Mouse (Mus musculus): ENCODE results near the gene Mrpl23. TPM values are rescaled to one million over a fixed set of nuclear protein-coding genes. Genes with fewer than 3 reads are reported as not detected.

The Mrpl23 gene
- polyA plus RNA-seq, 1 experiment from 2014 or later, result 21.6 TPM

- no peak overlapping the region for H3K4me3 ChIP-seq (replicated peaks; ENCODE audit: low read length)
- no peaks in the 10 kb centered on the region for H3K9me3 ChIP-seq (ENCODE audit: control insufficient read depth, low read length)
- no peak for DNase-seq (ENCODE audit: low spot score)
- no peak overlapping the region for H3K9ac ChIP-seq
- H3K36me3 ChIP-seq (replicated peaks; ENCODE audit: control insufficient read depth, insufficient read depth), result no peaks in the 10 kb centered on the region
- no peak overlapping the region for H3K27ac ChIP-seq
- peaks cover 19% of the 10 kb centered on the region; the same call in 1 of the 2 replicates for H3K4me1 ChIP-seq (replicated peaks; ENCODE audit: control insufficient read depth, insufficient read depth, low read length)
- 62% methylated on average over 11 of the region's 11 CpGs for WGBS
- H3K4me2 ChIP-seq (replicated peaks), result no peak overlapping the region
- no peaks in the 10 kb centered on the region for H3K27me3 ChIP-seq (ENCODE audit: control insufficient read depth, insufficient read depth, low read length)
- no peak for ATAC-seq (ENCODE audit: low FRiP score)
These were observed 32.6 kb downstream of the Mrpl23 start for GRCm38 (mm10) chr7:142564955-142565643.

GRCm38 (mm10) chr7:142566512-142566911 lies 34.0 kb downstream of the Mrpl23 start:
- 83% methylated on average over 9 of the region's 9 CpGs for WGBS
- H3K9me3 ChIP-seq (ENCODE audit: control insufficient read depth, low read length), result no peaks in the 10 kb centered on the region

DNA sequence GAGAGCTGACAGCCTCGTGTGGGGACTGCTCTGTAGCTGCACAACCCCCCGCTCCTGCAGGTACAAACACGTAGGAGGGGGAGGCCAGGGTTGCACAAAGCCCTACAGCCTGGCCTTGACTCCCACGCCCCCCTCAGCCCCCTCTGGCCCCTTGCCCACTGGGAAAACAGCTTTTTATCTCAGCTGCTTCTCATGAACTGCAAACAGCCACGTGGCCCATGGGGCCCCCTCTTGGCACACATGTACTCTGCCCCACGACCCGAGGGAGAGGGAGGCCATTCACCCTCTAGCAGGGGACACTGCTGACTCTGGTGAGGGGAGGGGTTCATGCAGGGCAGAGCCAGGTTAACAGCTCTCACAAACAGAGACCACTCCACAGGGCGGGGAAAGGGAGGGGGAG lies 36.5 kb downstream of the Mrpl23 start:
- Histone ChIP-seq H3K36me3 (replicated peaks; ENCODE audit: control insufficient read depth, insufficient read depth) (no peaks in the 10 kb centered on the region), H3K9me3 (ENCODE audit: control insufficient read depth, low read length) (no peaks in the 10 kb centered on the region), H3K27ac (no peak overlapping the region), H3K4me3 (replicated peaks; ENCODE audit: low read length) (no peak overlapping the region), H3K4me1 (replicated peaks; ENCODE audit: control insufficient read depth, insufficient read depth, low read length) (0 out of 2 replicates have a peak, but pooled peaks cover 4% of the 10 kb centered on the region), H3K9ac (no peak overlapping the region), H3K4me2 (replicated peaks) (no peak overlapping the region), H3K27me3 (ENCODE audit: control insufficient read depth, insufficient read depth, low read length) (no peaks in the 10 kb centered on the region)
- DNase-seq (ENCODE audit: low spot score), result no peak
- no peak for ATAC-seq (ENCODE audit: low FRiP score)
- WGBS, result 40% methylated on average over 8 of the region's 8 CpGs

More at GRCm38 (mm10) chr7:142566512-142566911, 34.0 kb downstream of the Mrpl23 start:
- ATAC-seq (ENCODE audit: low FRiP score) (no peak), DNase-seq (ENCODE audit: low spot score) (no peak)
- no peak overlapping the region for H3K4me3 ChIP-seq (replicated peaks; ENCODE audit: low read length)
- H3K4me2 ChIP-seq (replicated peaks), result no peak overlapping the region
- H3K27ac ChIP-seq, result no peak overlapping the region
- H3K4me1 ChIP-seq (replicated peaks; ENCODE audit: control insufficient read depth, insufficient read depth, low read length), result peaks cover 16% of the 10 kb centered on the region; the same call in 1 of the 2 replicates
- no peak overlapping the region for H3K9ac ChIP-seq
- no peaks in the 10 kb centered on the region for H3K36me3 ChIP-seq (replicated peaks; ENCODE audit: control insufficient read depth, insufficient read depth)
- no peaks in the 10 kb centered on the region for H3K27me3 ChIP-seq (ENCODE audit: control insufficient read depth, insufficient read depth, low read length)

- 83% methylated on average over 9 of the region's 9 CpGs for WGBS
These were observed 38.1 kb downstream of the Mrpl23 start for GRCm38 (mm10) chr7:142570565-142570964.

DNA sequence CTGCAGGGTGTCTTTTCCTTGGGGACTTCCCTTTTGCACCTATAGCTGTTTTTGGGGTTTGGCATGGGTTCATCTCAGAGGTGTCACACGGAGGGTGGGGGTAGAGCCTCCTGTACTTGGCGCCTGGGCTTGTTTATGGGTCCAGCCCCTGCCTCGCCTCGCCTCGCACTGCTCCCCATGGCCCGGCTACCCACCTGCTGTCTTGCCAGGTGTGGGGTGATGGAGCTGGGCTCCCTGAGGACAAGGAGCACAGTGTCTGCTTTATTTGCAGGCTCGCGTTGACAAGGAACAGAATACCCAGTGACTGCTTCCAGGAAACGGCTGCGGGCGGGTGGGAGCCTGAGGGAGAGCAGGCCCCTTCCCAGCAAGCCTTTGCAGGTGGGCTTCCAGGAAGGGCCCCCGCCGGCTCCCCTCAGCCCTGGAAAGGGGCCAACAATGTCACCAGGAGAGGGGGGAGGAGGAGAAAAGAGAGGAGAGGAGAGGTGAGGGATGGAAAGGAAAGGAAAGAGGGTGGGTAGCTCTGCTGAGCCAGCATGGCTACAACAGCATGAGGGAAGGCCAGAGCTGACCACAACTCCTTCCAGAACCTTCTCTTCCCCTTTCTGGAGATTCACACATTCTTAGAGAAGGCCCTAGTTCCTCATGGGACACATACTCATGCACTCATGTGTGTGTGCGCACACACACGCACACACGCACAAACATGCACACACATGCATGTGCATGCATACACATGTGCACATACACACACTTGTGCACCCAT lies 39.2 kb downstream of the Mrpl23 start:
- WGBS, result 71% methylated on average over 16 of the region's 16 CpGs
- Histone ChIP-seq H3K36me3 (replicated peaks; ENCODE audit: control insufficient read depth, insufficient read depth) (no peaks in the 10 kb centered on the region), H3K4me3 (replicated peaks; ENCODE audit: low read length) (no peak overlapping the region), H3K4me1 (replicated peaks; ENCODE audit: control insufficient read depth, insufficient read depth, low read length) (0 out of 2 replicates have a peak, but pooled peaks cover 4% of the 10 kb centered on the region), H3K4me2 (replicated peaks) (no peak overlapping the region), H3K9me3 (ENCODE audit: control insufficient read depth, low read length) (no peaks in the 10 kb centered on the region), H3K27ac (peak overlapping the region; percentile 33; the same call in 1 of the 2 replicates), H3K9ac (no peak overlapping the region), H3K27me3 (ENCODE audit: control insufficient read depth, insufficient read depth, low read length) (no peaks in the 10 kb centered on the region)
- DNase-seq (ENCODE audit: low spot score) (no peak), ATAC-seq (ENCODE audit: low FRiP score) (no peak)

More at GRCm38 (mm10) chr7:142570565-142570964, 38.1 kb downstream of the Mrpl23 start:
- H3K27ac ChIP-seq, result no peak overlapping the region
- H3K27me3 ChIP-seq (ENCODE audit: control insufficient read depth, insufficient read depth, low read length), result no peaks in the 10 kb centered on the region
- DNase-seq (ENCODE audit: low spot score) (no peak), ATAC-seq (ENCODE audit: low FRiP score) (no peak)
- H3K36me3 ChIP-seq (replicated peaks; ENCODE audit: control insufficient read depth, insufficient read depth), result no peaks in the 10 kb centered on the region
- H3K9me3 ChIP-seq (ENCODE audit: control insufficient read depth, low read length), result no peaks in the 10 kb centered on the region
- no peak overlapping the region for H3K4me3 ChIP-seq (replicated peaks; ENCODE audit: low read length)
- H3K4me1 ChIP-seq (replicated peaks; ENCODE audit: control insufficient read depth, insufficient read depth, low read length), result 0 out of 2 replicates have a peak, but pooled peaks cover 4% of the 10 kb centered on the region
- H3K4me2 ChIP-seq (replicated peaks), result no peak overlapping the region
- no peak overlapping the region for H3K9ac ChIP-seq

DNA sequence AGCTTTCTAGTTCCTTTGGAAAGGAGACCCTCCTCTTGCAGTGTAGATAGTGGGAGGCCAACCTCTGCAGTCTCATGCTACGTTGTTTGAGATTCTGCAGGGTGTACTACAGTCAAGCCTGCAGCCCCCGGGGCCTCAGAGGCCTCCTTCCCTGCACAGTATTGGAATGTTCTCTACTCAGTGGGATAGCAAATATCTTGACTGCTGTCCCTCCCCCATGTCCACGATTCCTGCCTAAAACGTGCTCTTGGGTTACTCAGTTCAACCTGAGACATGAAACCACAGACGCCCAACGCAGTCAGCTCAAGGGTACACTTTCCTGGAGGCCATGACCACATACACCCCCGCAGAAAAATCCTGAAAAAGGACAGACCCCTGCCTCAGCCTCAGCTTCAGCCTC lies 39.9 kb downstream of the Mrpl23 start:
- WGBS, result 73% methylated on average over 7 of the region's 7 CpGs
- ATAC-seq (ENCODE audit: low FRiP score), result no peak

GRCm38 (mm10) chr7:142572992-142573391 lies 40.5 kb downstream of the Mrpl23 start:
- Histone ChIP-seq H3K4me2 (replicated peaks) (no peak overlapping the region), H3K27ac (no peak overlapping the region), H3K4me3 (replicated peaks; ENCODE audit: low read length) (no peak overlapping the region), H3K36me3 (replicated peaks; ENCODE audit: control insufficient read depth, insufficient read depth) (no peaks in the 10 kb centered on the region), H3K9ac (no peak overlapping the region), H3K9me3 (ENCODE audit: control insufficient read depth, low read length) (no peaks in the 10 kb centered on the region), H3K4me1 (replicated peaks; ENCODE audit: control insufficient read depth, insufficient read depth, low read length) (0 out of 2 replicates have a peak, but pooled peaks cover 4% of the 10 kb centered on the region), H3K27me3 (ENCODE audit: control insufficient read depth, insufficient read depth, low read length) (no peaks in the 10 kb centered on the region)
- DNase-seq (ENCODE audit: low spot score), result no peak
- ATAC-seq (ENCODE audit: low FRiP score), result no peak
- 63% methylated on average over 6 of the region's 6 CpGs for WGBS

More for the DNA sequence above, 39.9 kb downstream of the Mrpl23 start:
- H3K9me3 ChIP-seq (ENCODE audit: control insufficient read depth, low read length), result no peaks in the 10 kb centered on the region
- no peak overlapping the region for H3K4me3 ChIP-seq (replicated peaks; ENCODE audit: low read length)
- no peak overlapping the region for H3K4me2 ChIP-seq (replicated peaks)
- H3K9ac ChIP-seq, result no peak overlapping the region
- no peaks in the 10 kb centered on the region for H3K36me3 ChIP-seq (replicated peaks; ENCODE audit: control insufficient read depth, insufficient read depth)
- no peak for DNase-seq (ENCODE audit: low spot score)
- H3K27me3 ChIP-seq (ENCODE audit: control insufficient read depth, insufficient read depth, low read length), result no peaks in the 10 kb centered on the region
- H3K4me1 ChIP-seq (replicated peaks; ENCODE audit: control insufficient read depth, insufficient read depth, low read length), result 0 out of 2 replicates have a peak, but pooled peaks cover 4% of the 10 kb centered on the region
- H3K27ac ChIP-seq, result no peak overlapping the region

- Histone ChIP-seq H3K4me2 (replicated peaks) (no peak overlapping the region), H3K27me3 (ENCODE audit: control insufficient read depth, insufficient read depth, low read length) (0 out of 2 replicates have a peak, but pooled peaks cover 7% of the 10 kb centered on the region), H3K4me1 (replicated peaks; ENCODE audit: control insufficient read depth, insufficient read depth, low read length) (no peaks in the 10 kb centered on the region), H3K36me3 (replicated peaks; ENCODE audit: control insufficient read depth, insufficient read depth) (no peaks in the 10 kb centered on the region), H3K9me3 (ENCODE audit: control insufficient read depth, low read length) (no peaks in the 10 kb centered on the region), H3K4me3 (replicated peaks; ENCODE audit: low read length) (no peak overlapping the region), H3K9ac (no peak overlapping the region), H3K27ac (no peak overlapping the region)
- 64% methylated on average over 3 of the region's 3 CpGs for WGBS
- no peak for DNase-seq (ENCODE audit: low spot score)
- no peak for ATAC-seq (ENCODE audit: low FRiP score)
These were observed 41.7 kb downstream of the Mrpl23 start for GRCm38 (mm10) chr7:142574155-142574660.

GRCm38 (mm10) chr7:142574826-142575351 lies 42.4 kb downstream of the Mrpl23 start:
- H3K36me3 ChIP-seq (replicated peaks; ENCODE audit: control insufficient read depth, insufficient read depth), result no peaks in the 10 kb centered on the region
- no peak overlapping the region for H3K9ac ChIP-seq
- no peak overlapping the region for H3K27ac ChIP-seq
- WGBS, result 83% methylated on average over 9 of the region's 9 CpGs
- ATAC-seq (ENCODE audit: low FRiP score) (no peak), DNase-seq (ENCODE audit: low spot score) (no peak)
- H3K4me1 ChIP-seq (replicated peaks; ENCODE audit: control insufficient read depth, insufficient read depth, low read length), result no peaks in the 10 kb centered on the region
- H3K4me2 ChIP-seq (replicated peaks), result no peak overlapping the region
- 0 out of 2 replicates have a peak, but pooled peaks cover 7% of the 10 kb centered on the region for H3K27me3 ChIP-seq (ENCODE audit: control insufficient read depth, insufficient read depth, low read length)
- H3K4me3 ChIP-seq (replicated peaks; ENCODE audit: low read length), result no peak overlapping the region
- 0 out of 2 replicates have a peak, but pooled peaks cover 2% of the 10 kb centered on the region for H3K9me3 ChIP-seq (ENCODE audit: control insufficient read depth, low read length)
